Mouse (Mus musculus) heart, postnatal 4 days (tissue): ENCODE data around the gene Fmo5. TPM values are rescaled to one million over a fixed set of nuclear protein-coding genes. Genes with fewer than 3 reads are reported as not detected.

Experiments used
- DNase-seq: peaks from one replicate; pipeline ENCODE4 v3.0.0; 2021
- microRNA-seq, 2 experiments: library from miRNA; unstranded; fragments of <30 nt; microRNA quantifications; one replicate each; pipeline ENCODE4 v1.2.0; 2021 to 2022
- total RNA-seq, 2 experiments: library from RNA; stranded (reverse); gene quantifications; 2 replicates each; pipeline ENCODE4 v1.2.3; 2021

Fmo5 gene
- total RNA-seq, 2 experiments from 2014 or later, result 4.9 TPM

GRCm38 (mm10) chr3:97682159-97682502, 53.5 kb downstream of the Fmo5 start:
- no peak for DNase-seq

- no peak for DNase-seq
Measured at GRCm38 (mm10) chr3:97682576-97682975, 54.0 kb downstream of the Fmo5 start.

DNA sequence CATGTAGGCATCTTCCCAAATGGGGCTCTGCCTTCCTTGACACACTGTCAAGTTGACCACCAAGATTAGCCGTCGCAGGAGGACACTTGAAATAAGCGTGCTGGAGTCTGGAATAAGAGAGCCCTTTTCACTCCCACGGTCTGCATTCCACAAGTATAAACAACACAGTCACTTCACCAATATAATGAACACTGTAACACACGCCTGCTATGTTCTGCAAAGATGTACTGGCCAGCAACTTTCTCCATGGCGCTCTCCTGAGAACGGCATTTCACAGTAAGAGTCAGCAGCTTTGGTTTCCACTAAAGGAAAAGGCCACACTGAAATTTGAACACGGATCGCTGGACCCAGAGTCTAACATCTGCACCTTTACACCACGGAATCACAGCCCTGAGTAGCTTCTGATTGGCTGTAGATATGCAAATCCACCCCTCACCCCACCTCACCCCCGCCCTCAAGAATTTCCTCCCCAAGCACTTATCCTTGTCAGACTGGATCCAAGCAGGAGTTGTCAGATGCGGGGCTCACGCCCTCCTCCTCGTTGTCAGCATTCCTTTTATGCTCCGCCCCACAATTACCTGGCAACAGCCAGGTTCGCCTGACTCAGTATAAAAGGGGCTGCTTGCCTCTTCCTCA, 55.1 kb downstream of the Fmo5 start:
- no peak for DNase-seq

DNA sequence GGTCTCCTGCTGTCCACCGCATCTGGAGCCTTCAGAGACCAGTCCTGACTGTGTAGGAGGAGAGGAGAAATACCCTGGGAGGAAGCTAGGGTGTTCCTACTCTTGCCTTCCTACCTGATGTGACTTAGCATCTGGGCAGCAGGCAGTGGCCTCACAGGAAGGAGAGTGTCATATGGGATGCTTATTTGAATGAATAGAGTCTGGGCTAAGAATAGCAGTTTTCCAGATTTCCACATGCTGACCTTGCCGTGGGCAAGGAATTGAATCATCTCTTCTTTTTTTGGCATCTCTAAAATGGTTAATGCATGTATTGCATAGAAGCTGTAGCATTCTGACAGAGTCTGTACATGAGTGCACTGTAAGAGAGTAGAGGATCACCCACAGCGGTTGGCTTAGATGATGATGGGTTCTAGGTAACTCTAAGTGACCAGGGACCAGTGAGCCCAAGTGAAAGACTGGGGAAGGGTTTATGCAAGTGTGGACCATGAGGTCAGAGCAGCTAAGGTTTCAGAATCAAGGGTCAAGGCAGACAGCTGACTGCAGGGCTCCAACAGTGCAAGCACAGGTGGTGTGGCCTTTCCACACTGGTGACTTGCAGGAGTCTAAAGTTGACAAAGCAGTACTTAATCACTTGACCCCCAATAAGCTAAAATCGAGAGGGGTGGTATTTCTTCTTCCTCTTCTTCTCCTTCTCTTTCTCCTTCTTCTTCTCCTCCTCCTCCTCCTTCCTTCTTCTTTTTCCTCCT, 57.9 kb downstream of the Fmo5 start:
- DNase-seq, result no peak

DNA sequence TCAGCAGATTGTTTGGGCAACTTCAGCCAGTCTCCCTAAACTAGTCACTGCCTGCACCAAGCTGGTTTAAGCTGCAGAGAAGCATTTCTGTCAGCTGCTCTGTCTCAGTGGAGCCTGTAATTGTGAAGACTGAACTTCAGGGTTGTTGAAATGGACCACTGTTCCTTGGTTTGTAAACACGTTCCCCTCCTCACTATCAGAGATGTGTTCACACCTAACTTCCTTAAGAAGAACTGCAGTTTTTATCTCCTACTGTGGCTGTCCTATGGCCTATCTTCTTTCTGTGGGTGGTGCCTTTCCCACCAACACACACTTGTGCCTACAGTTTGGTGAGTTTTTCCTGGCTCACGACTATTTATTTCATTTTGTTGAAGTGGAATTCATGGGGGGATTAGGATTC, 60.7 kb downstream of the Fmo5 start:
- DNase-seq, result no peak

DNA sequence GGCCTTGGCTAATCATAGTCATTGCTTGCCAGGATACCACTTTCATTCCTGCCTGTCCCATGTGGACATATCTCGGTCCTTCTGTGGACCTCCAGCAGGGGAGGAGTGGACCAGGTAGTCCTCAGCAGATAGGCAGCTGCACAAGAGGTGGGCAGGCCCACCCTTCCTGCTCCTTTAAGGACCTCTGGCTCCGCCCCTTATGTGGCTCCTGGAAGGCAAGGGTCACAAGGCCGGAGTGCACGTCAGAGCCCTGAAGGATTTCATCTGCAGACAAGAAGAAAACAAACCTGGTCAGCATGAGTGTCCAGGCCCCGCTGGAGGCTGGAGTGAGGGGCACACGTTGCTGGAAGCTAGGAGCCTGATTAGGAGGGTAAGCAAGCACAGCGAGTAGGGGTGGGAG, 62.0 kb downstream of the Fmo5 start:
- DNase-seq, result no peak

DNA sequence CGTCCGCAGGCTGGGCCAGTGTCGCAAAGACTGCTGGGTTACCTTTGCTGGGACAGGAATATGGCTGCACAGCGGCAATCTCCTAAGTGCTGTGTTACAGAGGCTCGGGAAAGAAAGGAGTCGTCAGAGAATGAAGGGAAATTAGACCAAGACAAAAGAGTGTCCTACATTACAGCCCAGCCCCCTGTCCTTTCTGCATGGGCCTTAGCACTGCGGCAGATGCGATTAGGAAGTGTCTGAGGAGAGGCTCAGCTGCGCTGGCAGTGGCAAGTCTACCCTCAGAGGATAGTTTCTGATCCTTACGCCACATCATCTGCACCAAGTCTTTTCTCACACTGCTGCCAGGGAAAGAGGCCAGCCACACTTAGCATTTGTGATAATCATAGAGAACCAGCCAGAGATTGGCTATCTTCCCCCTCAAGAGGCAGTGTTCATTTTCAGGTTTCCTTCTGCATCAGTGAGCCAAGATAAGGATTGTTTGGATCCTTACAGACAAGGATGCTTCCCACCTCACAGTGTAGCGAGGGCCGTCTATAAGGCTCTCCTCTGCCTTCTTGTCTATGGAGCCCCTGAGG, 62.9 kb downstream of the Fmo5 start:
- no peak for DNase-seq

GRCm38 (mm10) chr3:97693806-97694205, 65.2 kb downstream of the Fmo5 start:
- DNase-seq, result no peak

DNA sequence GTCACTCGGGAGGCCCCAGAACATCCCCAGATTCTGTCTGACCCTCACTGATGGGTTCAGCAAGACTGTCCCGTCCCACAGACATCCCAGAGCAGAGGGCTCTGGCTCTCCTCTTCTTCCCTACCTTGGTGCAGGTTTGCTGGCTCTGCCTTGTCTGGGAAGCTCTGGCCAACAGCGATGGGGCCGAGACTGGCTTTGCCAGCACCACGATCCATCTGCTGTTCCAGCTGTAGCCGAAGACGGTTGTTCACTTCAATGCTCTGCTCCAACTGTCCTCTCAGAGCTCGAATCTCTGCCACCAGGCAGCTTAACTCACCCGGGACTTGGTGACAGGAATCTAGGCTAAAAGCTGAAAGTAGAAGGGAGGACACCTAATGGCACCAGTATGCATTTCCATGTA, 68.3 kb downstream of the Fmo5 start:
- DNase-seq, result no peak

GRCm38 (mm10) chr3:97697291-97697690, 68.7 kb downstream of the Fmo5 start:
- no peak for DNase-seq

DNA sequence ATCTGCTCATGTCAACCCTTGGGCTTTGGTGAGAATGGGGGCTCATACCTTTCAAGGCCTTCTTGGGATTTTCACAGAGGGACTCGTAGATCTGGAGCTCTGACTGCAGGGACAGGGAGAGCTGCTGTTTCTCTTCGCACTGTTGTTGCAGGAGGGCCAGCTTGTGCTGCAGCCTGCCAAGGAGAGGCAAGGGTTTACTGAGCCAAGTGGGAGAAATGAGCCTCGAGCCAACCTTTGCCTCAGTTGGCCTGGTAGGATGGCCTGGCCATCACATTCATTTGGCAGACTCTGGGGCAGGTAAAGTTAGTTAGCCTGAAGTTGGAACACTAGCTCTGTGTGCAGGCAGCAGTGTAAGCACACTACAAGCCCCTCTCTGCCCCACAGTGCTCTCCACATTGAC, 70.5 kb downstream of the Fmo5 start:
- no peak for DNase-seq

DNA sequence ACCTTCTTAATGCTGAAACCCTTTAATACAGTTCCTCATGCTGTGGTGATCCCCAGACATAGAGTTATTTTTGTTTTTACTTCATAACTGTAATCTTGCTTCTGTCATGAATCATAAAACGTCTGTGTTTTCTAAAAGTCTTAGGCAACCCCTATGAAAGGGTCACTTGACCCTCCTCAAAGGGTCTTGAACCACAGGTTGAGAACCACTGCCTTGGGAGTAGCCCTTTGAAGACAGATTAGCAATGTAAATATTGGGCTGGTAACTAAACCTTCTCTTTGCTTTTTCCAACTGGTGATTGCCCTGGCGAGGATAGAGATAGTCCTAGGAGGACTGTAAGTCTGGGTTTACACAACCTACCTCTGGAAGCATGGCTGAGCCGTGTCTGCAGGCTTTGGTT, 72.6 kb downstream of the Fmo5 start:
- DNase-seq, result no peak

DNA sequence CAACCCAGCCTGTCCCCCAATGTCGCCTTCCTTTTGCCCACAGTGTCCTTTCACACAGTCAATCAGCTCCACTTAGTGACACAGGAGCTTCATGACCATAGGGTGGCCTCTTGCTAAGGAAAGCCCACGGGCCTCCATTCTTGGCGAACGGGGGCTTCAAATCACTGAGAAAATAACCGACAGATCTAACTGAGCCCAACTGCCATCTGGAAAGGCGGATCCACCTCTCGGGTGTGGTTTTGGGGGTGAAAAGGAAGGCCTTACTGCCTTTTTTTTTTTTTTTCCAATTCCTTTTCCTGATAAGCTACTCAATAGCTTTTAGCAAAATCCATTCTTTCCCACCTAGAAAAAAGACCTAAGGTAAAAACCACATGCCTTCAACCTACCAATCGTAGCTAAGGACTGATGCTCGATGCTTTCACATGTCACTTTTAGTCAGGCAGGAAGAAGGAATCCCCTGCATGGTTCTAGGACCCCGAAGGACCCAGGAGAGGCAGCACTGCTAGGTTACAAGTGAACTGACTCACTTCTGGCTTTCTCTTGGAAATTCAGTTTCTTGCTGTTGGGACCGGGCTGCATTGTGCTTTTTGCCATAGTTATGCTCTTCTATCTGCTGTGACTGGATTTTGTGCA, 74.0 kb downstream of the Fmo5 start:
- no peak for DNase-seq

Small RNA genes within 50 kb of the gene (microRNA-seq; reads per million reads assigned to microRNA genes)
- gene Mir7225, result 0 reads per million in 2 experiments

Other genes with a start within 250 kb of the Fmo5 start
- gene Olfr1402, start 206.8 kb upstream of the Fmo5 start, total RNA-seq, result not detected
- 10 to 100 TPM; 17.7 to 18.7 TPM for gene Chd1l, start 18.6 kb upstream of the Fmo5 start, total RNA-seq
- gene Prkab2, start 29.4 kb downstream of the Fmo5 start, total RNA-seq, result 10 to 100 TPM; 17.0 to 18.5 TPM
- gene Gm17651, start 45.9 kb downstream of the Fmo5 start, total RNA-seq, result not detected